Mouse (Mus musculus): ENCODE results near the gene AI481877. TPM values are rescaled to one million over a fixed set of nuclear protein-coding genes. Genes with fewer than 3 reads are reported as not detected.

AI481877 gene
- polyA plus RNA-seq, 1 experiment from 2014 or later, result 0.04 TPM

GRCm38 (mm10) chr4:59016922-59017321 lies 121.9 kb downstream of the AI481877 start:
- no peak for ATAC-seq (ENCODE audit: insufficient number of reproducible peaks, insufficient read depth, low FRiP score, low TSS enrichment, low read depth)
- Histone ChIP-seq H3K4me2 (no peak overlapping the region), H3K4me3 (replicated peaks) (no peak overlapping the region), H3K27me3 (no peaks in the 10 kb centered on the region), H3K36me3 (peaks cover 40% of the 10 kb centered on the region), H3K9ac (replicated peaks) (no peak overlapping the region), H3K4me1 (replicated peaks) (no peaks in the 10 kb centered on the region), H3K9me3 (no peaks in the 10 kb centered on the region), H3K27ac (no peak overlapping the region)
- 95% methylated on average over 2 of the region's 2 CpGs for WGBS

DNA sequence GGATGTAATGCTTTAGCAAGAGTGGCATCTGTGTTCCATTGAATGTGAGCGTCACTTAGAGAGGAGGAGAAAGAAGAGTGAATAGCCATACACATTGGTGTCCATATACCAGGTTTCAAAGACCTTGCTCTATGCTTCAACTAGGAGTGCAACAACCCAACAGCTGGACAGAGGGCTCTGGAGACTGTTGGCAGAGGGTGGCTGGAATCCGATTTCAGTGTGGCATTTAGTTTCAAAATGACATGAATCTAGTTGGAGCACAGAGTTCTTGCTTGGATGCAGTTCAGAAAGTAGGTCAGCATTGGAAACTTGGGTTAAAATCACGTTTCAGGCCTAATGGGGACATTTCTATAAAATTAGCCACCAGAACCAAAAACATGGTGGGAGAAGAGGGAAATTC lies 123.6 kb downstream of the AI481877 start:
- no peak overlapping the region for H3K9ac ChIP-seq (replicated peaks)
- no peak overlapping the region for H3K27ac ChIP-seq
- H3K4me3 ChIP-seq (replicated peaks), result no peak overlapping the region
- 82% methylated on average over 3 of the region's 3 CpGs for WGBS
- no peak for ATAC-seq (ENCODE audit: insufficient number of reproducible peaks, insufficient read depth, low FRiP score, low TSS enrichment, low read depth)
- no peaks in the 10 kb centered on the region for H3K4me1 ChIP-seq (replicated peaks)
- no peaks in the 10 kb centered on the region for H3K27me3 ChIP-seq
- H3K4me2 ChIP-seq, result no peak overlapping the region
- no peaks in the 10 kb centered on the region for H3K9me3 ChIP-seq
- H3K36me3 ChIP-seq, result peaks cover 29% of the 10 kb centered on the region

DNA sequence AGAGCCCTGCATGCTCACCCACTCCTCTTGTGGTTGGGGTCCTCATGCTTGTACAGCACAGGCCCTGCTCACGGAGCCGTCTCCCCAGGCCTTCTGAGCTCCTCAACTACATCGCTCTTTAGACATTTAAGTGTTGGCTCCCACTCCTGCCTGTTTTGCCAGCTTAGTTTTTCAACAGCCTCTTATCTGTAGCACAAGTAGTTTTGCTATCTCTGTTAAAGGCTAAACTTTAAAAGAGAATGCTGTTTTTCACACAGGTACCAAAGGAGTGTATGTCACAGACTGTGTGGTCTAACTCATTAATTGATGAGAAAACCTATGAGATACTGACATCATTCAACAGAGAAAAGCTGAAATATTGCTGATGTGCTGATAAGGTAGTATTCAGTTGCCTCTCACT lies 127.3 kb downstream of the AI481877 start:
- H3K27ac ChIP-seq, result no peak overlapping the region

GRCm38 (mm10) chr4:59009696-59010095 lies 129.1 kb downstream of the AI481877 start:
- Histone ChIP-seq H3K36me3 (peaks cover 3% of the 10 kb centered on the region; the same call in 1 of the 2 replicates), H3K4me2 (no peak overlapping the region), H3K9ac (replicated peaks) (no peak overlapping the region), H3K9me3 (no peaks in the 10 kb centered on the region), H3K4me3 (replicated peaks) (no peak overlapping the region), H3K4me1 (replicated peaks) (peaks cover 22% of the 10 kb centered on the region), H3K27ac (no peak overlapping the region), H3K27me3 (no peaks in the 10 kb centered on the region)
- WGBS, result 85% methylated on average over 4 of the region's 4 CpGs
- no peak for ATAC-seq (ENCODE audit: insufficient number of reproducible peaks, insufficient read depth, low FRiP score, low TSS enrichment, low read depth)

More for the DNA sequence above, 127.3 kb downstream of the AI481877 start:
- Histone ChIP-seq H3K4me2 (no peak overlapping the region), H3K9me3 (no peaks in the 10 kb centered on the region), H3K4me3 (replicated peaks) (no peak overlapping the region), H3K27me3 (no peaks in the 10 kb centered on the region), H3K4me1 (replicated peaks) (peaks cover 7% of the 10 kb centered on the region; the same call in 1 of the 2 replicates), H3K9ac (replicated peaks) (no peak overlapping the region), H3K36me3 (peaks cover 6% of the 10 kb centered on the region; the same call in 1 of the 2 replicates)
- ATAC-seq (ENCODE audit: insufficient number of reproducible peaks, insufficient read depth, low FRiP score, low TSS enrichment, low read depth), result no peak
- 78% methylated on average over 3 of the region's 3 CpGs for WGBS

DNA sequence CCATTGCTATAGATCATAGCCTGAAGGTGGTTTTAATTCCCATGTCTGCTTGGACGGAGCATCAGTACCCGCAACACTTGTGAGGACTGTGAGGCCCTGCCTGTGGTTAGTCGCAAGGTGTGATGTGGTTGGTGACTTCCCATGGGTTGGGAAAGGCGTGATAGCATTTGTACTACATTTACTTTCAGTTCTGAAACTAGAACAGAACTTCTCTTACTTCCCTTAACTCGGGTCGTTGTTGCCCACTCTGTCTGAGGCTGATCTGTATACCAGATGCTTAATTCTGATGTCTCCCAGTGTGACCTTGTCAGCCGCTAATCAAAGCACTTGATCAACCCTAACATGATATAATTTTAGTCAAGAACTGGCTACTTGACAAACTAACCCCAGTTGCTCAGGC lies 129.6 kb downstream of the AI481877 start:
- no peak overlapping the region for H3K4me2 ChIP-seq
- no peak overlapping the region for H3K4me3 ChIP-seq (replicated peaks)
- no peaks in the 10 kb centered on the region for H3K9me3 ChIP-seq
- H3K4me1 ChIP-seq (replicated peaks), result peaks cover 27% of the 10 kb centered on the region
- ATAC-seq (ENCODE audit: insufficient number of reproducible peaks, insufficient read depth, low FRiP score, low TSS enrichment, low read depth), result no peak
- no peak overlapping the region for H3K9ac ChIP-seq (replicated peaks)
- peaks cover 3% of the 10 kb centered on the region; the same call in 1 of the 2 replicates for H3K36me3 ChIP-seq
- WGBS, result 85% methylated on average over 7 of the region's 7 CpGs
- H3K27ac ChIP-seq, result no peak overlapping the region
- no peaks in the 10 kb centered on the region for H3K27me3 ChIP-seq

GRCm38 (mm10) chr4:59007974-59008373 lies 130.8 kb downstream of the AI481877 start:
- Histone ChIP-seq H3K4me1 (replicated peaks) (peaks cover 32% of the 10 kb centered on the region), H3K4me3 (replicated peaks) (no peak overlapping the region), H3K27me3 (no peaks in the 10 kb centered on the region), H3K9ac (replicated peaks) (no peak overlapping the region), H3K9me3 (no peaks in the 10 kb centered on the region), H3K27ac (no peak overlapping the region), H3K36me3 (no peaks in the 10 kb centered on the region), H3K4me2 (no peak overlapping the region)
- WGBS, result 74% methylated on average over 5 of the region's 5 CpGs
- no peak for ATAC-seq (ENCODE audit: insufficient number of reproducible peaks, insufficient read depth, low FRiP score, low TSS enrichment, low read depth)

DNA sequence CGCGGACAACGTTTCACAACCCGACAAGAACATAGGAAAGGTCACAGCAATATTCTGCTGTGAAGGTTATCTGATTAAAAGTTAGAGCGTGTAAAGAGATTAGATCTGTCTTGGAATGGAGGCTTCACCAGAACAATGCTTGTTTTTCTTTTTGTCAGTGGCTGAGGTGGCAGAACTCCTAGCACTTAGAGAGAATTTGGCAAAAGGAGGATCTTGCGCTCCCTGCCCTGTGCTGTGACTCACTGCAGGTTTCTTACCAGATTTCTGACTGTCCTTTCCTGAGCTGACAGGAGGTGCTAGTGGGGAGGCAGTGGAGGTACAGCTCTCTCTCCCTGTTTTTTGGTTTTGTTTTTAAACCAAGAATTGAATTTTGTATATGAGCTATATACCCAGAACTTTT lies 131.8 kb downstream of the AI481877 start:
- no peaks in the 10 kb centered on the region for H3K36me3 ChIP-seq
- H3K4me1 ChIP-seq (replicated peaks), result peaks cover 36% of the 10 kb centered on the region
- no peak overlapping the region for H3K27ac ChIP-seq
- H3K27me3 ChIP-seq, result no peaks in the 10 kb centered on the region
- H3K9me3 ChIP-seq, result no peaks in the 10 kb centered on the region
- ATAC-seq (ENCODE audit: insufficient number of reproducible peaks, insufficient read depth, low FRiP score, low TSS enrichment, low read depth), result no peak
- no peak overlapping the region for H3K9ac ChIP-seq (replicated peaks)
- 91% methylated on average over 6 of the region's 6 CpGs for WGBS
- H3K4me3 ChIP-seq (replicated peaks), result no peak overlapping the region
- no peak overlapping the region for H3K4me2 ChIP-seq

- Histone ChIP-seq H3K4me1 (replicated peaks) (peaks cover 36% of the 10 kb centered on the region), H3K27ac (no peak overlapping the region), H3K9ac (replicated peaks) (no peak overlapping the region), H3K27me3 (no peaks in the 10 kb centered on the region), H3K36me3 (no peaks in the 10 kb centered on the region), H3K9me3 (no peaks in the 10 kb centered on the region), H3K4me2 (no peak overlapping the region), H3K4me3 (replicated peaks) (no peak overlapping the region)
- no peak for ATAC-seq (ENCODE audit: insufficient number of reproducible peaks, insufficient read depth, low FRiP score, low TSS enrichment, low read depth)
- 48% methylated on average over 8 of the region's 8 CpGs for WGBS
Measured at GRCm38 (mm10) chr4:59006211-59006610, 132.6 kb downstream of the AI481877 start.

- Histone ChIP-seq H3K9ac (replicated peaks) (peak overlapping the region; percentile 94), H3K4me2 (peak overlapping the region; percentile 84), H3K36me3 (no peaks in the 10 kb centered on the region), H3K4me3 (replicated peaks) (peak overlapping the region; percentile 95), H3K27ac (no peak overlapping the region), H3K4me1 (replicated peaks) (peaks cover 36% of the 10 kb centered on the region), H3K9me3 (no peaks in the 10 kb centered on the region), H3K27me3 (no peaks in the 10 kb centered on the region)
- no peak for ATAC-seq (ENCODE audit: insufficient number of reproducible peaks, insufficient read depth, low FRiP score, low TSS enrichment, low read depth)
- 37% methylated on average over 7 of the region's 7 CpGs for WGBS
Measured at GRCm38 (mm10) chr4:59003806-59004200, 135.0 kb downstream of the AI481877 start.

DNA sequence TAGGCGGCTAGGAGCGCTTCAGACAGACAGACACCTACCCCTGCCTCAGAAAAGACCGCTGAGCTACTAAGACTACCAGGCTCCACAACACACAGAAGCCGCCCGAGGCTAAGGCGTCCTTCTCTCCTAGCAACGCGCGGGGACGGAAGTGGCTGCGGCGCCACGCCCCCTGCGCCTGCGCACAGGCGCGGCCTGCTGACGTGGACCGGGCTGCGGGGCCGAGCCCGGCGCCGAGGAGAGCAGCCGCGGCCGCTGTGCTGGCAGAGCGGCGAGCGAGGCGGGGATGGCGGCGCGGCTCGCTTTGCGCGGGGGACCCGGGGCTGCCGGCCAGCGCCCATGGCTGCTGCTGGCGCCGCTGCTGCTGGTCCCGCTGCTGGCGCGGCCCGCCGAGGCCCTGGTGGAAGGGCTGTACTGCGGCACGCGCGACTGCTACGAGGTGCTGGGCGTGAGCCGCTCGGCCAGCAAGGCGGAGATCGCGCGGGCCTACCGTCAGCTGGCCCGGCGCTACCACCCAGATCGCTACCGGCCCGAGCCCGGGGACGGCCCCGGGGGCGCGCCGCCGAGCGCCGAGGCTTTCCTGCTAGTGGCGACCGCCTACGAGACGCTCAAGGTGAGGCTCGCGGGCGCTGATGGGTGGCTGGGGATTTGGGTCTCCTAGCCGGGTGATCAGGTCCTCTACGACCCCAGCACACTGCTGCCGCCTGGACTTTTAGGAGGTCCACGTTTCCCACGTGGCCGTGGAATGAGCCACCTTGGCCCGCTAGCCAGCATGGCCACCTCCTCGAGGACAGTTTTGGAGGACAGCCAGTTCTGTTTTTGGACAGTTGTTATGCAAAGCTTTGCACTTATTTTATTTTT lies 135.6 kb downstream of the AI481877 start, which contains the start of gene Gm20503:
Gene Gm20503 (plus strand): TSS at position 263 of the 858 bp plus-strand sequence.
- Histone ChIP-seq H3K27ac (peak within 1 kb of the TSS; percentile 93), H3K9me3 (no peaks in the 10 kb centered on the region), H3K36me3 (no peaks in the 10 kb centered on the region), H3K4me3 (replicated peaks) (peak within 1 kb of the TSS; percentile 95), H3K4me1 (replicated peaks) (peaks cover 36% of the 10 kb centered on the region), H3K9ac (replicated peaks) (peak within 1 kb of the TSS; percentile 94), H3K4me2 (peak within 1 kb of the TSS; percentile 84), H3K27me3 (no peaks in the 10 kb centered on the region)
- 0% methylated on average over 73 of the region's 89 CpGs for WGBS
- ATAC-seq (ENCODE audit: insufficient number of reproducible peaks, insufficient read depth, low FRiP score, low TSS enrichment, low read depth), result peak; percentile 96

- H3K36me3 ChIP-seq, result no peaks in the 10 kb centered on the region
- peaks cover 23% of the 10 kb centered on the region for H3K4me1 ChIP-seq (replicated peaks)
- no peaks in the 10 kb centered on the region for H3K9me3 ChIP-seq
- no peak overlapping the region for H3K9ac ChIP-seq (replicated peaks)
- WGBS, result 9% methylated on average over 2 of the region's 2 CpGs
- H3K27me3 ChIP-seq, result no peaks in the 10 kb centered on the region
- no peak overlapping the region for H3K4me3 ChIP-seq (replicated peaks)
- no peak overlapping the region for H3K27ac ChIP-seq
- H3K4me2 ChIP-seq, result no peak overlapping the region
- no peak for ATAC-seq (ENCODE audit: insufficient number of reproducible peaks, insufficient read depth, low FRiP score, low TSS enrichment, low read depth)
Measured at GRCm38 (mm10) chr4:59000614-59001013, 138.2 kb downstream of the AI481877 start.
